Mouse (Mus musculus) liver, embryonic 11.5 days (tissue): ENCODE data around the gene Emc8. TPM values are rescaled to one million over a fixed set of nuclear protein-coding genes. Genes with fewer than 3 reads are reported as not detected.

Experiments used
- ATAC-seq: fragments of 200-750 bp; cut with Nextera tagmentation; replicated peaks from 2 replicates; pipeline ENCODE4 v1.8.0; 2017; ENCODE audit warnings: moderate number of reproducible peaks, mild to moderate bottlenecking, moderate TSS enrichment, moderate library complexity; ENCODE audit not compliant: low FRiP score
- DNase-seq: peaks from one replicate; pipeline ENCODE4 v3.0.0-alpha.2; 2017; ENCODE audit warnings: low spot score
- H3K27ac ChIP-seq: fragments of 300-500 bp; sonication (generic); 2 replicates; pipeline ENCODE4 v1.5.1; 2014; ENCODE audit warnings: mild to moderate bottlenecking, low read depth, low read length, control low read depth
- H3K27me3 ChIP-seq: fragments of 300-500 bp; sonication (generic); replicated peaks from 2 replicates; pipeline ENCODE4 v1.6.1; 2014; ENCODE audit warnings: low read length, mixed read lengths; ENCODE audit not compliant: control insufficient read depth, insufficient read depth
- H3K36me3 ChIP-seq: fragments of 300-500 bp; sonication (generic); 2 replicates; pipeline ENCODE4 v1.6.1; 2014; ENCODE audit warnings: mild to moderate bottlenecking, low read length, moderate library complexity, mixed read lengths; ENCODE audit not compliant: control insufficient read depth, insufficient read depth
- H3K4me1 ChIP-seq: fragments of 300-500 bp; sonication (generic); replicated peaks from 2 replicates; pipeline ENCODE4 v1.6.1; 2014; ENCODE audit warnings: low read length, mixed read lengths; ENCODE audit not compliant: control insufficient read depth, insufficient read depth
- H3K4me2 ChIP-seq: fragments of 300-500 bp; sonication (generic); 2 replicates; pipeline ENCODE4 v1.6.1; 2014; ENCODE audit warnings: mild to moderate bottlenecking, control low read depth, moderate library complexity
- H3K4me3 ChIP-seq: fragments of 300-500 bp; sonication (generic); 2 replicates; pipeline ENCODE4 v1.5.1; 2014; ENCODE audit warnings: low read depth, low read length, control low read depth
- H3K9ac ChIP-seq: fragments of 300-500 bp; sonication (generic); 2 replicates; pipeline ENCODE4 v1.6.1; 2014; ENCODE audit warnings: low read depth, low read length, control low read depth
- H3K9me3 ChIP-seq: fragments of 300-500 bp; sonication (generic); 2 replicates; pipeline ENCODE4 v1.6.1; 2016; ENCODE audit warnings: low read length, inconsistent platforms, mixed read lengths; ENCODE audit not compliant: control insufficient read depth
- WGBS: fragments of 180-500 bp; shearing (Covaris S2); extraction: QIAGEN DNeasy Blood & Tissue Kit; methylation state at CpG from one replicate; pipeline ENCODE4 v1.1.7; 2014; 5-methylcytosine and 5-hydroxymethylcytosine counted together
- polyA plus RNA-seq: library from polyadenylated mRNA; unstranded; fragments of >200 nt; fragmentation: Nextera tagmentation; extraction: Ambion mirVana; gene quantifications from 2 replicates; pipeline ENCODE4 v1.2.1, GENCODE M21; 2014

Gene Emc8
- polyA plus RNA-seq, 1 experiment from 2014 or later = 295 TPM

DNA sequence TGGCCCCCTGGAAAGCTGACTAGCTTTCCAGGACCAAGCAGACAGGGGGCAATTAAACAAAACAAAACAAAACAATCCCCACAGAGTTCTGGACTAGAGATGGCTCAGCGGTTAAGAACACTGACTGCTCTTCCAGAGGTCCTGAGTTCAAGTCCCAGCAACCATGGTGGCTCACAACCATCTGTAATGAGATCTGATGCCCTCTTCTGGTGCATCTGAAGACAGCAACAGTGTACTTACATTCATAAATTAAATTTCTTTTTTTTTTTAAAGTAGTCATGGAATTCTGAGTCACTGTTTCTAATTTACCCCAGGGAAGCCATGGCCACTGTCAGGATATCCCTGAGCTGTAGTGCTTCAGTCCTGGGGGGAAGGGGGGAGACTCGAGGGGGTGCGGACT, 53.9 kb downstream of the Emc8 start:
- H3K4me1 ChIP-seq = peaks cover 2% of the 10 kb centered on the region; the same call in 1 of the 2 replicates
- no peaks in the 10 kb centered on the region for H3K27me3 ChIP-seq
- no peaks in the 10 kb centered on the region for H3K36me3 ChIP-seq
- no peak overlapping the region for H3K4me3 ChIP-seq
- no peak overlapping the region for H3K4me2 ChIP-seq
- DNase-seq (no peak), ATAC-seq (no peak)
- H3K27ac ChIP-seq = no peak overlapping the region
- H3K9me3 ChIP-seq = no peaks in the 10 kb centered on the region; the same call in 1 of the 2 replicates
- H3K9ac ChIP-seq = no peak overlapping the region
- 80% methylated on average over 3 of the region's 3 CpGs for WGBS

DNA sequence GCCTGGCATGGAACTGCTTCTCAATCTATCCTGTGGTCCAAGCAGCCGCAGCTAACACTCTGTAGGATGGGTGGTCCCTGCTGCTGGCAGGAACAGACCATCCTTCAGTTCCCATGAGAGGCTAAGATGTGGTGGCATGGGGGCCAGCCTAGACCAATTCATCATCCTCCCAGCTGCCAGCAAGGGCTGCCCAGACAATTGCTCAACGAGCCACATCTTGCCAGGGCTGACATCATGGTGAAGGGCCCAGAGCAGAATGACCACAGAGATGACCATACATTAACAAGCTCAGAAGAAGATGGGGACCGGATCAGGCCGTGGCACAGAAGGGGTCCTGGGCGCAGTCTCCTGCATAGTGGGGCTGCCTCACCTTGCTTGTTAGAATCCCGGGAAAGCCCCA, 57.5 kb downstream of the Emc8 start:
- Histone ChIP-seq H3K36me3 (no peaks in the 10 kb centered on the region), H3K9me3 (no peaks in the 10 kb centered on the region; the same call in 1 of the 2 replicates), H3K4me1 (no peaks in the 10 kb centered on the region; the same call in 1 of the 2 replicates), H3K9ac (no peak overlapping the region), H3K4me2 (no peak overlapping the region), H3K27me3 (no peaks in the 10 kb centered on the region), H3K27ac (no peak overlapping the region), H3K4me3 (no peak overlapping the region)
- no peak for ATAC-seq
- WGBS = 82% methylated on average over 6 of the region's 6 CpGs
- DNase-seq = no peak

DNA sequence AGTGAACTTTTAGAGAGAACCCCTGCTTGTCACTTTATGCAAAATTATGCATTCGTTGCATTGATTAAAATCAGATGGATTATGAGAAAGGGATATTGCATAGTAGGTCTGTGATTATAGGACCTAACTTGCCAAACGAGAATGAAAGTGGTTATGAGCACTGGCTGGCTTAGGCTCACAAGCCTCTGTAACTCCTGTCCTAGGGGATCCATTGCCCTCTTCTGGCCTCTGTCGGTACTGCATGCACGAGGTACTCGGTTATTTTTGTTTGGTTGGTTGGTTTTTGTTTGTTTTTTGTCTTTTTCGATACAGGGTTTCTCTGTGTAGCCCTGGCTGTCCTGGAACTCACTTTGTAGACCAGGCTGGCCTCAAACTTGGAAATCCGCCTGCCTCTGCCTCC, 60.5 kb downstream of the Emc8 start:
- ATAC-seq (peak; percentile 54; the same call in 1 of the 2 replicates), DNase-seq (peak; percentile 68)
- H3K4me3 ChIP-seq = no peak overlapping the region
- WGBS = 9% methylated on average over 7 of the region's 7 CpGs
- no peaks in the 10 kb centered on the region for H3K27me3 ChIP-seq
- no peak overlapping the region for H3K9ac ChIP-seq
- no peaks in the 10 kb centered on the region; the same call in 1 of the 2 replicates for H3K9me3 ChIP-seq
- H3K36me3 ChIP-seq = no peaks in the 10 kb centered on the region
- peak overlapping the region; percentile 39 for H3K4me2 ChIP-seq
- no peak overlapping the region for H3K27ac ChIP-seq
- no peaks in the 10 kb centered on the region for H3K4me1 ChIP-seq

DNA sequence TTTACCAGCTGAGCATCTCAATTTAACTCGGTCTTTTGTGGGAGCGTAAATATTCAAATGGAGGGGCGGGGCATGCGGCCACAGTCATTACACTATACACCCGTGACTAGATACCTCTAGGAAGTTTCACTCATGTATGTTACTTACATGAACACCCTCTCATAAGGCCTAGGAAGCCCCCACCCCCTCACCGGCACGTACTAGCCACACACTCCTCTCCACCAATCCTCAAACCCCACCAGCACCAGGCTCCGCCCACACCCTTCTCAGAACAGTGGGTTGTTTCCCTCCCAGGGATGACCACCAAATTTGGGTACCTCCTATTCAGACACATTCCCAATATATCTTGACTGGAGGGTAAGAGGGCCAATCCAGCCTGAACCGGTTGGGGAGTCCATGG, 60.9 kb downstream of the Emc8 start:
- Histone ChIP-seq H3K27ac (no peak overlapping the region), H3K9me3 (no peaks in the 10 kb centered on the region; the same call in 1 of the 2 replicates), H3K4me2 (peak overlapping the region; percentile 32), H3K4me3 (no peak overlapping the region), H3K27me3 (no peaks in the 10 kb centered on the region), H3K36me3 (no peaks in the 10 kb centered on the region), H3K4me1 (no peaks in the 10 kb centered on the region), H3K9ac (no peak overlapping the region)
- WGBS = 77% methylated on average over 9 of the region's 9 CpGs
- no peak for DNase-seq
- ATAC-seq = no peak; the same call in 1 of the 2 replicates

Other genes starting within 250 kb of the Emc8 start
- gene Gins2, start 79.3 kb downstream of the Emc8 start, polyA plus RNA-seq = 125 and 127 TPM in 2 replicates
- gene 1190005I06Rik, start 20.9 kb downstream of the Emc8 start, polyA plus RNA-seq = 1.6 and 4.1 TPM in 2 replicates
- 0.69 and 2.4 TPM in 2 replicates for gene Gm27021, start 494 bp downstream of the Emc8 start, polyA plus RNA-seq
- 1,052 and 1,118 TPM in 2 replicates for gene Cox4i1, start 351 bp downstream of the Emc8 start, polyA plus RNA-seq
- gene Irf8, start 67.8 kb upstream of the Emc8 start, polyA plus RNA-seq = 10.5 and 12.3 TPM in 2 replicates